Mouse (Mus musculus) limb, embryonic 12.5 days (tissue): ENCODE data around the gene Elk3. TPM values are rescaled to one million over a fixed set of nuclear protein-coding genes. Genes with fewer than 3 reads are reported as not detected.

Source experiments
- ATAC-seq: fragments of 200-750 bp; cut with Nextera tagmentation; 2 replicates; pipeline ENCODE4 v1.8.0; 2017; ENCODE audit warnings: low read depth, moderate TSS enrichment; ENCODE audit not compliant: insufficient number of reproducible peaks, insufficient read depth, low FRiP score, low TSS enrichment
- H3K27ac ChIP-seq: fragments of 300-500 bp; sonication (generic); 2 replicates; pipeline ENCODE4 v1.5.1; 2016; ENCODE audit warnings: mild to moderate bottlenecking, moderate library complexity
- H3K27me3 ChIP-seq: fragments of 300-500 bp; sonication (generic); 2 replicates; pipeline ENCODE4 v1.6.1; 2016; ENCODE audit warnings: mild to moderate bottlenecking, moderate library complexity
- H3K36me3 ChIP-seq: fragments of 300-500 bp; sonication (generic); 2 replicates; pipeline ENCODE4 v1.6.1; 2016; ENCODE audit warnings: mild to moderate bottlenecking, moderate library complexity
- H3K4me1 ChIP-seq: fragments of 300-500 bp; sonication (generic); replicated peaks from 2 replicates; pipeline ENCODE4 v1.6.1; 2016
- H3K4me2 ChIP-seq: fragments of 300-500 bp; sonication (generic); 2 replicates; pipeline ENCODE4 v1.6.1; 2016; ENCODE audit warnings: mild to moderate bottlenecking, moderate library complexity
- H3K4me3 ChIP-seq: fragments of 300-500 bp; sonication (generic); replicated peaks from 2 replicates; pipeline ENCODE4 v1.5.1; 2016; ENCODE audit warnings: mild to moderate bottlenecking
- H3K9ac ChIP-seq: fragments of 300-500 bp; sonication (generic); replicated peaks from 2 replicates; pipeline ENCODE4 v1.6.1; 2016; ENCODE audit warnings: mild to moderate bottlenecking, moderate library complexity
- H3K9me3 ChIP-seq: fragments of 300-500 bp; sonication (generic); 2 replicates; pipeline ENCODE4 v1.6.1; 2016; ENCODE audit warnings: mild to moderate bottlenecking, moderate library complexity
- WGBS: fragments of 180-500 bp; shearing (Covaris S2); methylation state at CpG from one replicate; pipeline ENCODE4 v1.1.7; 2016; 5-methylcytosine and 5-hydroxymethylcytosine counted together
- polyA plus RNA-seq: library from polyadenylated mRNA; unstranded; fragments of >200 nt; fragmentation: Nextera tagmentation; extraction: Ambion mirVana; gene quantifications from 2 replicates; pipeline ENCODE4 v1.2.1, GENCODE M21; 2016

Elk3 gene
- polyA plus RNA-seq, 1 experiment from 2014 or later = 47.2 TPM

- H3K4me1 ChIP-seq = peaks cover 22% of the 10 kb centered on the region
- H3K27me3 ChIP-seq = no peaks in the 10 kb centered on the region
- H3K4me3 ChIP-seq = no peak overlapping the region
- no peak overlapping the region for H3K27ac ChIP-seq
- no peak for ATAC-seq
- 65% methylated on average over 5 of the region's 5 CpGs for WGBS
- H3K36me3 ChIP-seq = no peaks in the 10 kb centered on the region
- H3K4me2 ChIP-seq = no peak overlapping the region
- no peaks in the 10 kb centered on the region for H3K9me3 ChIP-seq
- no peak overlapping the region for H3K9ac ChIP-seq
Observed at GRCm38 (mm10) chr10:93328321-93328720, 17.4 kb upstream of the Elk3 start.

- Histone ChIP-seq H3K4me3 (no peak overlapping the region), H3K9me3 (no peaks in the 10 kb centered on the region), H3K4me1 (peaks cover 22% of the 10 kb centered on the region), H3K4me2 (no peak overlapping the region), H3K27ac (no peak overlapping the region), H3K36me3 (no peaks in the 10 kb centered on the region), H3K9ac (no peak overlapping the region), H3K27me3 (no peaks in the 10 kb centered on the region)
- WGBS = 87% methylated on average over 6 of the region's 6 CpGs
- ATAC-seq = no peak
Observed at GRCm38 (mm10) chr10:93327187-93327586, 16.3 kb upstream of the Elk3 start.

- ATAC-seq = no peak
- Histone ChIP-seq H3K4me2 (no peak overlapping the region), H3K27ac (no peak overlapping the region), H3K4me1 (peaks cover 22% of the 10 kb centered on the region), H3K36me3 (no peaks in the 10 kb centered on the region), H3K9ac (no peak overlapping the region), H3K9me3 (no peaks in the 10 kb centered on the region), H3K4me3 (no peak overlapping the region), H3K27me3 (no peaks in the 10 kb centered on the region)
- WGBS = 74% methylated on average over 8 of the region's 8 CpGs
Observed at GRCm38 (mm10) chr10:93326741-93327100, 15.8 kb upstream of the Elk3 start.

GRCm38 (mm10) chr10:93325804-93326740 is 15.1 kb upstream of the Elk3 start:
- WGBS = 61% methylated on average over 12 of the region's 12 CpGs
- Histone ChIP-seq H3K36me3 (no peaks in the 10 kb centered on the region), H3K27me3 (no peaks in the 10 kb centered on the region), H3K9ac (no peak overlapping the region), H3K4me2 (no peak overlapping the region), H3K4me1 (peaks cover 22% of the 10 kb centered on the region), H3K9me3 (no peaks in the 10 kb centered on the region), H3K27ac (no peak overlapping the region), H3K4me3 (no peak overlapping the region)
- ATAC-seq = no peak

- H3K9me3 ChIP-seq = no peaks in the 10 kb centered on the region
- no peaks in the 10 kb centered on the region for H3K27me3 ChIP-seq
- WGBS = 72% methylated on average over 3 of the region's 3 CpGs
- H3K27ac ChIP-seq = no peak overlapping the region
- H3K9ac ChIP-seq = no peak overlapping the region
- H3K4me3 ChIP-seq = no peak overlapping the region
- H3K4me1 ChIP-seq = peaks cover 22% of the 10 kb centered on the region
- no peaks in the 10 kb centered on the region for H3K36me3 ChIP-seq
- ATAC-seq = no peak
- no peak overlapping the region for H3K4me2 ChIP-seq
Observed at GRCm38 (mm10) chr10:93325369-93325768, 14.4 kb upstream of the Elk3 start.

- Histone ChIP-seq H3K4me1 (peaks cover 22% of the 10 kb centered on the region), H3K9ac (no peak overlapping the region), H3K9me3 (no peaks in the 10 kb centered on the region), H3K4me3 (no peak overlapping the region), H3K4me2 (no peak overlapping the region), H3K36me3 (no peaks in the 10 kb centered on the region), H3K27ac (no peak overlapping the region), H3K27me3 (no peaks in the 10 kb centered on the region)
- 89% methylated on average over 2 of the region's 2 CpGs for WGBS
- no peak for ATAC-seq
Observed at GRCm38 (mm10) chr10:93324438-93324837, 13.5 kb upstream of the Elk3 start.

- 91% methylated on average over 2 of the region's 2 CpGs for WGBS
- Histone ChIP-seq H3K4me1 (peaks cover 22% of the 10 kb centered on the region), H3K9me3 (no peaks in the 10 kb centered on the region), H3K27me3 (no peaks in the 10 kb centered on the region), H3K4me2 (no peak overlapping the region), H3K27ac (no peak overlapping the region), H3K36me3 (no peaks in the 10 kb centered on the region), H3K4me3 (no peak overlapping the region), H3K9ac (no peak overlapping the region)
- no peak for ATAC-seq
Observed at GRCm38 (mm10) chr10:93323659-93324058, 12.7 kb upstream of the Elk3 start.

GRCm38 (mm10) chr10:93321763-93322162 is 10.8 kb upstream of the Elk3 start:
- H3K4me2 ChIP-seq = no peak overlapping the region
- H3K4me3 ChIP-seq = no peak overlapping the region

GRCm38 (mm10) chr10:93320148-93320547 is 9.2 kb upstream of the Elk3 start:
- 70% methylated on average over 4 of the region's 4 CpGs for WGBS
- Histone ChIP-seq H3K9ac (no peak overlapping the region), H3K27ac (no peak overlapping the region), H3K4me3 (no peak overlapping the region), H3K4me2 (no peak overlapping the region), H3K27me3 (no peaks in the 10 kb centered on the region), H3K9me3 (no peaks in the 10 kb centered on the region), H3K36me3 (no peaks in the 10 kb centered on the region), H3K4me1 (peaks cover 11% of the 10 kb centered on the region)
- no peak for ATAC-seq

More at GRCm38 (mm10) chr10:93321763-93322162, 10.8 kb upstream of the Elk3 start:
- Histone ChIP-seq H3K27ac (no peak overlapping the region), H3K9me3 (no peaks in the 10 kb centered on the region), H3K27me3 (no peaks in the 10 kb centered on the region), H3K4me1 (peaks cover 27% of the 10 kb centered on the region), H3K36me3 (no peaks in the 10 kb centered on the region), H3K9ac (no peak overlapping the region)
- no peak for ATAC-seq

- ATAC-seq = no peak
- H3K4me2 ChIP-seq = no peak overlapping the region
- no peaks in the 10 kb centered on the region for H3K27me3 ChIP-seq
- WGBS = 73% methylated on average over 7 of the region's 7 CpGs
- H3K36me3 ChIP-seq = no peaks in the 10 kb centered on the region
- H3K27ac ChIP-seq = no peak overlapping the region
- peaks cover 9% of the 10 kb centered on the region for H3K4me1 ChIP-seq
- no peak overlapping the region for H3K9ac ChIP-seq
- no peaks in the 10 kb centered on the region for H3K9me3 ChIP-seq
- no peak overlapping the region for H3K4me3 ChIP-seq
Observed at GRCm38 (mm10) chr10:93319526-93320063, 8.7 kb upstream of the Elk3 start.

- peaks cover 13% of the 10 kb centered on the region for H3K4me1 ChIP-seq
- WGBS = 17% methylated on average over 6 of the region's 6 CpGs
- ATAC-seq = no peak
- no peak overlapping the region for H3K9ac ChIP-seq
- no peaks in the 10 kb centered on the region for H3K9me3 ChIP-seq
- no peaks in the 10 kb centered on the region for H3K36me3 ChIP-seq
- no peaks in the 10 kb centered on the region for H3K27me3 ChIP-seq
- H3K27ac ChIP-seq = peak overlapping the region; percentile 64; the same call in 1 of the 2 replicates
- no peak overlapping the region for H3K4me2 ChIP-seq
- H3K4me3 ChIP-seq = no peak overlapping the region
Observed at GRCm38 (mm10) chr10:93316909-93317308, 6.0 kb upstream of the Elk3 start.
